In the genomic region with DNA sequence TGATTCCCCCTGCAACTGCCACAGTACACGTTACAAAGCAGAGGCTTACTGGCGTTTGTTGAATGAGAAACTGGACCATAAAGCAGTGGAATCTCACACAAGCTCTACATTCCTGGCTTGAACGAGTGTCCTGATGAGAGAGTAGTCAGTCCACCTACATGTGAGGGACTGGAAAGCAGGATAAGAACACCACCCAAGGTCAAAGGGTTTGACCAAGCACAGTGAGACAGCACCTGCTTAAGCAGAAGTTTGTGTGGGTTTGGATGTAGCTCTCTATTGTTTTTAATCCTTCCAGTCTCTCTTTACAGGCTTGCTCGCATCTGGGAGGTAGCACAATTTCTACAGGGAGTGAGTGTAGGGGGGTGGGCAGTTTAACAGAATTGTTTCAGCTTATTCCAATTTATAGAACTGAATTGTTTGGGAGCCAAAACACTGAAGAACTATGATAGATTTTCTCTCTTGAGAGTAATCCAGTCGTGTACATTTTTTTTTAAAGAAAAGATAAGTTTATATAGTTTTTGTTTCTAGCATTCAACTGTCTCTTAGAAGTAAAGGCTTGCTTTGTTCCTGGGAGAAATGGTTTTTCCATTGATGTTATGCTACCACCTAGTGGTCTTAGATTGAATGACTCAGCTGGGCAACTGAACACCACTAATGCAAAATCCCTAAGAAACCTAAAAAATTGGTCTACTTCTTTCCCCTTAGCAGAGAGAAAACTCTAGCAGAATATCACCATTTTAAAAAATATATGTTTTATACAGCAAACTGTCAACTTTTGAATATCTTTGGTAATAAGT, we compare ENCODE assay signal across 8 mouse cellular contexts.
A peak's percentile ranks its signal among the peaks of the same experiment; 100 is the strongest.
DNase-seq lines count a peak whose midpoint lies in the region; ATAC-seq and TF ChIP-seq lines count a peak whose summit lies in the region.

No protein-coding gene starts in this region.

- CTCF ChIA-PET in Patski (lab: Charles Lee): interaction anchor here (0.9 to 3.6 kb wide), 11 partner anchors 16 to 527 kb away, joined by 3 to 23 read pairs (median 3); no protein-coding TSS in a partner anchor

- TF ChIP-seq CTCF in Patski (IDR thresholded peaks at IDR 0.05): peak; percentile 55
- TF ChIP-seq CTCF in intestine, postnatal 0 days (IDR thresholded peaks at IDR 0.05; ENCODE audit: low read depth): peak; percentile 81

- no peaks in the 10 kb centered on the region for H3K4me1 ChIP-seq in intestine, postnatal 0 days (replicated peaks; ENCODE audit: control insufficient read depth, insufficient read depth, low read length)

- ATAC-seq in Patski: peak; percentile 73
- ATAC-seq in intestine, postnatal 0 days: no peak
- 0 out of 2 replicates have a peak, but pooled peaks have one; percentile 57 for ATAC-seq in megakaryocyte-erythroid progenitor cell, adult 5-6 weeks (replicated peaks; ENCODE audit: low FRiP score, low TSS enrichment, poor library complexity, severe bottlenecking)

- H3K9me3 ChIP-seq in intestine, postnatal 0 days (ENCODE audit: control insufficient read depth): no peaks in the 10 kb centered on the region

- in situ Hi-C loops in Patski (cut with MboI; ENCODE audit: low pct_unique_long_range_greater_than_20kb): loop anchor here (5.0 to 10.0 kb wide), 2 partner anchors 333 to 526 kb away; no protein-coding TSS in a partner anchor

- H3K36me3 ChIP-seq in intestine, postnatal 0 days (ENCODE audit: control insufficient read depth, insufficient read depth): no peaks in the 10 kb centered on the region

- no peak overlapping the region for H3K4me3 ChIP-seq in intestine, postnatal 0 days (ENCODE audit: low read depth, low read length)

- H3K9ac ChIP-seq in intestine, postnatal 0 days (ENCODE audit: low read depth, low read length): no peak overlapping the region

- peak; percentile 10 to 12 for DNase-seq in kidney, adult 8-10 months
- no peak for DNase-seq in kidney, adult 11 months
- DNase-seq in Patski (ENCODE audit: low read depth, low spot score): peak; percentile 22
- DNase-seq in embryo, embryonic 9.5 days (ENCODE audit: extremely low spot score): peak; percentile 61
- no peak for DNase-seq in yolk sac, embryonic 10.5 days (ENCODE audit: low spot score)
- no peak for DNase-seq in urinary bladder, postnatal 36 days (ENCODE audit: low spot score in 2 of 2)

- POLR2A ChIA-PET in Patski (lab: Charles Lee): no interaction called here

- H3K27me3 ChIP-seq in Patski: no peaks in the 10 kb centered on the region
- no peaks in the 10 kb centered on the region for H3K27me3 ChIP-seq in intestine, postnatal 0 days (replicated peaks; ENCODE audit: control insufficient read depth, insufficient read depth, low read length)

- no peak overlapping the region for H3K27ac ChIP-seq in intestine, postnatal 0 days (ENCODE audit: low read depth, low read length)

- H3K4me2 ChIP-seq in intestine, postnatal 0 days (replicated peaks; ENCODE audit: low read depth): no peak overlapping the region

- WGBS in intestine, postnatal 0 days: 24% methylated on average over 5 of the region's 5 CpGs

Comparison
In these comparisons a context has a peak if more than half of its experiments do, and no peak if none do; other contexts are left out.
1. DNase-seq: peak in kidney, adult 8-10 months (2 of 2), Patski (single experiment) and embryo, embryonic 9.5 days (single experiment); none in kidney, adult 11 months (single experiment), yolk sac, embryonic 10.5 days (single experiment) and urinary bladder, postnatal 36 days (0 of 2).